Mouse (Mus musculus) erythroblast, adult 5-6 weeks (primary cell): ENCODE data around the gene Arpc5l. TPM values are rescaled to one million over a fixed set of nuclear protein-coding genes. Genes with fewer than 3 reads are reported as not detected.

Experiments used
- ATAC-seq: replicated peaks from 2 replicates; pipeline ENCODE4 v1.8.0; 2016; ENCODE audit warnings: moderate number of reproducible peaks, mild to moderate bottlenecking, moderate TSS enrichment, inconsistent platforms; ENCODE audit not compliant: poor library complexity, low FRiP score, severe bottlenecking
- total RNA-seq, 2 experiments: library from RNA; stranded (forward) in 1 of 2; stranded (reverse) in 1 of 2; fragments of 150-400 nt in 1 of 2; fragments of 200-764, 138-1000 nt in 1 of 2; gene quantifications; 2 replicates each; pipeline versions ENCODE4 v1.2.3 to v1.2.4; 2015 to 2017; ENCODE audit warnings: low replicate concordance in 2 of 2

Arpc5l gene
- total RNA-seq, 2 experiments from 2014 or later = 13.5 to 25.6 TPM

DNA sequence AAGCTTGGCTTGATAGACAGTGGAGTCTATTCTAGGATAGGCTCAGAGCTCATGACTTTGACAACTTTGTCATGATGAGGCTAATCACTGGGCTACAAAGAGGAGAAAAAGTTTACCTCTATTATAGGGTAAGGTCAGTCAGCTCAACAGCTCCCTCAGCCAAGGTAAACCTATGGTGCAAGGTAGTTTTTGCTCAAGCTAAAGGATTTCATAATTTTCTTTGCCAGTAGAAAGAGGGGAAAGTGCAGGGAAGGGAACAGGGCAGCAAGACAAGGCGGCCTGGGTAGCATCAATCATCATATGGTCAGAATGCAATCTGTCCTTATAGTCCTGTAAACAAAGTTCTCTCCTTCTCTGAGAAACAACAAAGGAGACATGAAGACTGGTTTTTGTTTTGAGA, 35.1 kb downstream of the Arpc5l start:
- ATAC-seq = no peak

DNA sequence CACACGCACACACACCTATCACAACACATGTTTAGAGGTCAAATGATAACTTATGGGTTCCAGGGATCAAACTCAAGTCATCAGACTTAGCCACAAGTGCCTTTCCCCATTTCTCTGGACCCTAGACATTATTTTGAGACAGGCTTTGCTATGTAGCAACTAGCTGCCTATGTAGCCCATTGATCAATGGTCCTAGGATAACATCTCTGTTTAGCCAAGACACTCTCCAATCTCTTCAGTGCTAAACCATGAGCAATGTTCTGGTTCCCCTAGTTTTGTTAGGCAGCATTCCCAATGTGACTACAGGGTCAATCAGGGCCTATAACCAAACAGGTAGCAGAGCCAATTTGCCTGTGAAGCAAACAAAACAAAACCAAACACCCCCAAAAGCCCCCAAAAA, 43.4 kb downstream of the Arpc5l start:
- ATAC-seq = no peak

DNA sequence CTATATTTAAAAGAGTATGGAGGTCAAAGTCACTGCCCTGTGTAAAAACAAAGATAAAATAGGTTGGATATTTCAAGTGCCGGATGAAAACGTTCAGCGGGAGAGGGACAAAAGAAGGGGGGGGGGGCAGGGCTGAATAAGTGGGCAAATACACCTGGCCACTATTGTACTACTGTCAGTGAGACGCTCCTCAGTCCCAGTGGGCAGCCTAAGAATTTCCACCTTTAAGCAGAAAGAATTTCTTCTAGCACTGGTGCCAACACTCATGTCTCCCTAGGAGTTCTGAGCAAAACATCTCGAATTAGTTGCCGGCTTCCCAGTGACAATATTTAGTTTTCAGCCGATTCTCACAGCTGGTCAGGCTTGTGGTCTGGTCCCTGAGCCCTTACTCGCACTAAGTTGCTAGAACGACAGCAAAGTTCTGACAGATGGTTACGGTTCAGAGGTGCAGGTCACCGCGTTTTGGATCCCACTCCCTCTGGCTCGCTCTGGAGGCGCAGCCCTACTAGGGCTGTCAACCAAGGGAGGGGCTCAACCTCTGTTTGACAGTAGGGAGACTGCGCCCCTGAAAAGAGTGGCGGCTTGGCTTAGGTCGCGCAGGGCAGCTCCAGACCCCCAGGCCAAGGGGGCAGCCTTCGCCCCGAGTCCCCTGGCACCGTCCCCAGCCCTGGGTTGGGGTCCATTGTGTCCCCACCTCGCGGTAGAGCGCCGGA, 59.7 kb downstream of the Arpc5l start:
- peak; percentile 72 for ATAC-seq

Other genes starting within 250 kb of the Arpc5l start
- gene Nr6a1, start 77.7 kb upstream of the Arpc5l start, total RNA-seq (2015; ENCODE audit: low replicate concordance) = not detected in 2 replicates
- 0.94 and 5.6 TPM in 2 replicates for gene Nr6a1, start 77.7 kb upstream of the Arpc5l start, total RNA-seq (2017; ENCODE audit: low replicate concordance)
- gene Olfml2a, start 73.4 kb upstream of the Arpc5l start, total RNA-seq (2015; ENCODE audit: low replicate concordance) = 0.58 TPM in 1 of 2 replicates, not detected in the other
- gene Olfml2a, start 73.4 kb upstream of the Arpc5l start, total RNA-seq (2017; ENCODE audit: low replicate concordance) = 0.09 TPM in 1 of 2 replicates, not detected in the other
- 0.19 TPM in 1 of 2 replicates, not detected in the other for gene Wdr38, start 7.9 kb upstream of the Arpc5l start, total RNA-seq (2015; ENCODE audit: low replicate concordance)
- gene Wdr38, start 7.9 kb upstream of the Arpc5l start, total RNA-seq (2017; ENCODE audit: low replicate concordance) = not detected in 2 replicates
- 144 and 170 TPM in 2 replicates for gene Rpl35, start 276 bp downstream of the Arpc5l start, total RNA-seq (2015; ENCODE audit: low replicate concordance)
- 142 and 181 TPM in 2 replicates for gene Rpl35, start 276 bp downstream of the Arpc5l start, total RNA-seq (2017; ENCODE audit: low replicate concordance)
- gene Golga1, start 60.2 kb downstream of the Arpc5l start, total RNA-seq (2015; ENCODE audit: low replicate concordance) = 4.2 and 8.6 TPM in 2 replicates
- 21.7 and 25.6 TPM in 2 replicates for gene Golga1, start 60.2 kb downstream of the Arpc5l start, total RNA-seq (2017; ENCODE audit: low replicate concordance)
- 4.2 and 6.7 TPM in 2 replicates for gene Scai, start 185.4 kb downstream of the Arpc5l start, total RNA-seq (2015; ENCODE audit: low replicate concordance)
- gene Scai, start 185.4 kb downstream of the Arpc5l start, total RNA-seq (2017; ENCODE audit: low replicate concordance) = 3.8 and 11.4 TPM in 2 replicates
- gene Ppp6c, start 221.1 kb downstream of the Arpc5l start, total RNA-seq (2015; ENCODE audit: low replicate concordance) = 29.6 and 55.2 TPM in 2 replicates
- 28.6 and 44.2 TPM in 2 replicates for gene Ppp6c, start 221.1 kb downstream of the Arpc5l start, total RNA-seq (2017; ENCODE audit: low replicate concordance)